Mouse (Mus musculus) forebrain, embryonic 13.5 days (tissue): ENCODE data around the gene Tnip2. TPM values are rescaled to one million over a fixed set of nuclear protein-coding genes. Genes with fewer than 3 reads are reported as not detected.

ENCODE experiments used
- ATAC-seq: fragments of 200-750 bp; cut with Nextera tagmentation; 2 replicates; pipeline ENCODE4 v1.8.0; 2017
- H3K27ac ChIP-seq: fragments of 300-500 bp; sonication (generic); 2 replicates; pipeline ENCODE4 v1.5.1; 2015; ENCODE audit warnings: inconsistent platforms, mild to moderate bottlenecking, moderate library complexity
- H3K27me3 ChIP-seq: fragments of 300-500 bp; sonication (generic); 2 replicates; pipeline ENCODE4 v1.6.1; 2015; ENCODE audit warnings: mild to moderate bottlenecking, inconsistent platforms
- H3K36me3 ChIP-seq: fragments of 300-500 bp; sonication (generic); 2 replicates; pipeline ENCODE4 v1.6.1; 2015; ENCODE audit warnings: mild to moderate bottlenecking, inconsistent platforms; ENCODE audit not compliant: poor library complexity, severe bottlenecking
- H3K4me1 ChIP-seq: fragments of 300-500 bp; sonication (generic); 2 replicates; pipeline ENCODE4 v1.6.1; 2015; ENCODE audit warnings: inconsistent platforms
- H3K4me2 ChIP-seq: fragments of 300-500 bp; sonication (generic); 2 replicates; pipeline ENCODE4 v1.6.1; 2015; ENCODE audit warnings: inconsistent platforms, mild to moderate bottlenecking, moderate library complexity
- H3K4me3 ChIP-seq: fragments of 300-500 bp; sonication (generic); 2 replicates; pipeline ENCODE4 v1.5.1; 2015; ENCODE audit warnings: mild to moderate bottlenecking, inconsistent platforms
- H3K9ac ChIP-seq: fragments of 300-500 bp; sonication (generic); 2 replicates; pipeline ENCODE4 v1.6.1; 2015; ENCODE audit warnings: mild to moderate bottlenecking, inconsistent platforms
- H3K9me3 ChIP-seq: fragments of 300-500 bp; sonication (generic); replicated peaks from 2 replicates; pipeline ENCODE4 v1.6.1; 2016; ENCODE audit warnings: inconsistent platforms
- WGBS: fragments of 180-500 bp; shearing (Covaris S2); methylation state at CpG from one replicate; pipeline ENCODE4 v1.1.7; 2015; 5-methylcytosine and 5-hydroxymethylcytosine counted together
- polyA plus RNA-seq: library from polyadenylated mRNA; unstranded; fragments of >200 nt; fragmentation: Nextera tagmentation; extraction: Ambion mirVana; gene quantifications from 2 replicates; pipeline ENCODE4 v1.2.1, GENCODE M21; 2015

Gene Tnip2
- polyA plus RNA-seq, 1 experiment from 2014 or later: 5.1 TPM

DNA sequence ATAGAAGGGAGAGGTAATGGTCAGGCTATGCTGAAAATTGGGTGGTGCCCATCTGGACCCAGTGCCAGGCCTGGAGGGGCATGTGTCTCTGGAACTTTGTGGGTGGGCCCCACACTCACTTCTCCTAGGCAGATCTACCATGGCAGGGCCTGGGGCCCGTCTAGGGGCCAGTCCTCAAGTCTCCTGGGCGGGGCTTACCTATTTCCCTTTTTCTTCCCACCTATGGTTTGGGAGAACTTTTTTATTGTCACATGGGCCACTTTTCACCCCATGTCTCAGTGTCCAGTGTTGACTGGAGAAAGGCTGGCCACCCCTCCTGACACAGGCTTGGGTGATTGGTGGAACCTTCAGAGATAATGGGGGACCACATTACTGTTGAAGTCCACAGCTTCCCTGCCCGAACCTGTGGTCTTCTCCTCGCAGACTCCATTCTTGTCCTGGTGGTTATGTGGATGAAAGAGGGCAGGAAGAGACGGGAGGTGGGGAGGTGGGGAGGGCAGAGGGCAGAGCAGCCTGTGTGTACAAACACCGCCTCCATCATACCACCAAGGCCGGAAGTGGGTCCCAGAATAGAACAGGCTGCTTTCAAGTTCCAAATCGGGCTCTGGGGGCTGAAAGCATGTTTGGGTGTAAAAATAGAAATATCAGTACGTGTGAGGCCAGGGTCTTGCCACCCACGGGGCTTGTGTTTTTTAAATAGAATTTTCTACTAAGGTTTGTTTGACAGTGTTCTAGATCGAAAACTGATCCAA is 6.8 kb upstream of the Tnip2 start:
- Histone ChIP-seq H3K4me3 (no peak overlapping the region), H3K9ac (no peak overlapping the region), H3K9me3 (no peaks in the 10 kb centered on the region), H3K27me3 (peaks cover 8% of the 10 kb centered on the region; the same call in 1 of the 2 replicates), H3K27ac (no peak overlapping the region), H3K4me2 (no peak overlapping the region), H3K4me1 (0 out of 2 replicates have a peak, but pooled peaks cover 1% of the 10 kb centered on the region), H3K36me3 (no peaks in the 10 kb centered on the region)
- WGBS: 78% methylated on average over 11 of the region's 11 CpGs
- ATAC-seq: no peak

DNA sequence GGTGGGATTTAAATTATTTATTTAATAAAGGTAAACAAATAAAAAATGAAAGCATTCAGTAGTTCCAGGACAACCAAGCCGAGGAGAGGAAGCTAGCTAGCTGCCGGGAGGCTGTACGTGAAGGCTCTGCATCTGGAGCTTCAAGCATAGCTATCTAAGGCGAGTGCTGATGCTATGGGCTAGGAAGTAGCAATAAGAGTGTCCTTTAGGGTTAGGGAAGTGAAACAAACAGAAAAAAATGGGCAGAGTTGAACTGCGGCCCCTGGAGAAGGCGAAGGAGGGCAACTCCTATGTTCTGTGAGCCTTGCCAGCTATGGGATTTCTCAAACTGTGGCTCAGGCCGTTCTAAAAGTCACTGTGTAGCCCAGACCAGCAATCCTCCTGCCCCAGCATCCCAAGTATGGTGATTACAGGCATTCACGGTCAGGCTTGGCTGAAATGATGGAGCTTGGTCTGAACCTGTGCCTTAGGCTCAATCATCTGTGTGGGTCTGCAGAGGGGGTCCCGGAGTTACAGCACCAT is 5.7 kb upstream of the Tnip2 start:
- ATAC-seq: no peak
- H3K27me3 ChIP-seq: peaks cover 6% of the 10 kb centered on the region; the same call in 1 of the 2 replicates
- H3K4me2 ChIP-seq: no peak overlapping the region
- H3K9me3 ChIP-seq: no peaks in the 10 kb centered on the region
- WGBS: 78% methylated on average over 9 of the region's 9 CpGs
- H3K4me1 ChIP-seq: no peaks in the 10 kb centered on the region
- H3K4me3 ChIP-seq: no peak overlapping the region
- H3K27ac ChIP-seq: no peak overlapping the region
- H3K36me3 ChIP-seq: no peaks in the 10 kb centered on the region
- no peak overlapping the region for H3K9ac ChIP-seq

DNA sequence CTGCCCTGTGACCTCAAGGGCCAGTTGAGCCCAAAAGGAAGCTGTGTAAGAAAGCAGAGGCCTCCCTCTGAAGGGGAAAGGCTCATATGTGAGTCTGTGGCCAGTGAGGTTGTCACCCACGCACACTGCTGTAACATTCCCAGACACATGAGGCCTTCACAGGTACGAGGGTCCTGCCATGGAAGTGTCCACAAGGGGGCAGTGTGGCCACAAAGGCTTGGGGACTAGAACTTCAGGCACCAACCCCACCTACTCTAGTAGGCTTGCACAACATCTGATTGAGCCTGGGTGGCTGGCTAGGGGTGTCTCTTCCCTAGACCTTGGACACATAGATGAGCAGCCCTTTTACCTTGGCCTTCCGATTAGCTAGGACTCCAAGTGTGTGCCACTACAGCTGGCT is 4.1 kb upstream of the Tnip2 start:
- Histone ChIP-seq H3K4me3 (no peak overlapping the region), H3K9me3 (no peaks in the 10 kb centered on the region), H3K4me1 (peaks cover 13% of the 10 kb centered on the region; the same call in 1 of the 2 replicates), H3K27me3 (peaks cover 6% of the 10 kb centered on the region), H3K36me3 (no peaks in the 10 kb centered on the region), H3K9ac (no peak overlapping the region), H3K27ac (no peak overlapping the region), H3K4me2 (no peak overlapping the region)
- 28% methylated on average over 3 of the region's 3 CpGs for WGBS
- ATAC-seq: no peak

DNA sequence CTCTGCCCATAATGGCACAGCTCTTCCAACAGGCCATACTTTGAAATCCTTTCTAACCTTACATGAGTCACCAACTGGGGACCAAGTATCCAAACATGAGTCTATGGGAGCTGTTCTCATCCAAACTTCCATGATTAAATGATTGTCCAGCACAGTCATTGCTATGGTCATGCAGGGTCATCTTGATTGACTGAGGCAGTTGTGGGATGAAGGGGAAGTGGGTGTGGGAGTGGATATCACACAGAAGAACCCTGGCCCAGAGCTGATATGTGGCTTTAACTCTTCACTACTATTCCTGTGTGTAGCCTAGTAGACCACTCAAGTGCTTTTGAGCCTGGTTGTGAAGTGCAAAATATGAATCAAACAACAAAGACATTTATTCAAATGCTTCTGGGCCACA is 1.3 kb upstream of the Tnip2 start:
- H3K9ac ChIP-seq: no peak overlapping the region
- H3K4me3 ChIP-seq: no peak overlapping the region
- no peak for ATAC-seq
- no peak overlapping the region for H3K4me2 ChIP-seq
- H3K4me1 ChIP-seq: peaks cover 14% of the 10 kb centered on the region; the same call in 1 of the 2 replicates
- no peak overlapping the region for H3K27ac ChIP-seq
- H3K36me3 ChIP-seq: no peaks in the 10 kb centered on the region
- H3K9me3 ChIP-seq: no peaks in the 10 kb centered on the region
- peaks cover 14% of the 10 kb centered on the region for H3K27me3 ChIP-seq

DNA sequence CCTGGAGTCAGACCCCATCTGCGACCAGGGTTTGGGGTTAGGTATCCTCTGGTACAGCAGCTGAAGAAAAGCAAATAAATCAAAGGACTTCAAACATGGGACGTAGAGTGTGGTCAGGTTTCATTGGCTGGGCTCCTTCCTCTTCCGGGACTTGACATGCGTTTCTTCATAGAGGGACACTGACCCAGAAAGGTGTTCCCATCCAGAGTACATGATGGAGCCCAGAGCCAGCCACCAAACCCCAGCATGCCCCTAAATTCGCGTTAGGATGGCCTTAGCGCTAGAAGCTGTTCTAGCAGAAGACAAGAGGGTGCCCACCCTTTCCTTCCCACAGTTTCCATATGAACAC is 401 bp upstream of the Tnip2 start:
- H3K9ac ChIP-seq: 0 out of 2 replicates have a peak overlapping the region, but pooled peaks have one; percentile 69
- H3K4me1 ChIP-seq: peaks cover 14% of the 10 kb centered on the region; the same call in 1 of the 2 replicates
- WGBS: 25% methylated on average over 7 of the region's 7 CpGs
- H3K27ac ChIP-seq: no peak overlapping the region
- no peaks in the 10 kb centered on the region for H3K36me3 ChIP-seq
- peaks cover 14% of the 10 kb centered on the region for H3K27me3 ChIP-seq
- H3K9me3 ChIP-seq: no peaks in the 10 kb centered on the region
- peak overlapping the region; percentile 92 for H3K4me2 ChIP-seq
- ATAC-seq: no peak
- H3K4me3 ChIP-seq: peak overlapping the region; percentile 62

DNA sequence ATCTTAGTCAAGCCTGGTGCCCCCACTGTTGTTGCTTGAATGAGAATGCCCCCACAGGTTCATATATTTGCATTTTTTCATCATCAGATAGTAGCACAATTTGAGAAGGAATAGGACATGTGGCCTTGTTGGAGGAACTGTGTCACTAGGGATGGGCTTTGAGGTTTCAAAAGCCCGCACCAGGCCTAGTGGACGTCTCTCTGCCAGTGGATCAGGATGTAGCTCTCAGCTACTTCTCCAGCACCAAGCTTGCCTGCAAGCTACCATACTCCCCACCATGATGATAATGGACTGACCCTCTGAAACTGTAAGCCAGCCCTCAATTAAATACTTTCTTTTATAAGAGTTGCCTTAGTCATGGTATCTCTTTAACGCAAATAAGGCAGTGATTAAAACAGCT is 1.3 kb downstream of the Tnip2 start:
- no peak for ATAC-seq
- no peak overlapping the region for H3K27ac ChIP-seq
- H3K9ac ChIP-seq: no peak overlapping the region
- no peak overlapping the region for H3K4me2 ChIP-seq
- peaks cover 14% of the 10 kb centered on the region for H3K27me3 ChIP-seq
- peaks cover 14% of the 10 kb centered on the region; the same call in 1 of the 2 replicates for H3K4me1 ChIP-seq
- H3K36me3 ChIP-seq: no peaks in the 10 kb centered on the region
- 86% methylated on average over 3 of the region's 3 CpGs for WGBS
- no peak overlapping the region for H3K4me3 ChIP-seq
- H3K9me3 ChIP-seq: no peaks in the 10 kb centered on the region

DNA sequence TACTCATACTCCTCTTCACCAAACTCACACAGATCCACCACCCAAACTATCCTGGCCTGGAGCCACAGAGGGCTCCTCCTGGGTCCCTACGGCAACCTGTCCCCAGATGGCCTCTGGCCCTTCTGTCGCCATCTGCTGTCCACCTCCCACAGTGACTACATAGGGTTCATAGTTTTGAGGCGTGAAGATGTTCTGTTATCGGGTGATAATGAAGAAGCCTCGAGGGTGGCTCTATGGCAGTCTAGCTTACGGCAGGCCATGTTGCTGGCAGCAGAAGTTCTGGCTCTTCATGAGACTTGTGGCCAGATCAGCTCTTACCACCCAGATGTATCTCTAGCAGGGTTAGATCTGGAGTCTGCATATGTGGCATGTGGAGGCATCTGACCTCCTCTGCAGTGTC is 11.0 kb downstream of the Tnip2 start:
- WGBS: 80% methylated on average over 6 of the region's 6 CpGs
- Histone ChIP-seq H3K36me3 (no peaks in the 10 kb centered on the region), H3K27ac (no peak overlapping the region), H3K4me2 (no peak overlapping the region), H3K4me1 (no peaks in the 10 kb centered on the region), H3K4me3 (no peak overlapping the region), H3K9me3 (no peaks in the 10 kb centered on the region), H3K9ac (no peak overlapping the region), H3K27me3 (no peaks in the 10 kb centered on the region)
- no peak for ATAC-seq

DNA sequence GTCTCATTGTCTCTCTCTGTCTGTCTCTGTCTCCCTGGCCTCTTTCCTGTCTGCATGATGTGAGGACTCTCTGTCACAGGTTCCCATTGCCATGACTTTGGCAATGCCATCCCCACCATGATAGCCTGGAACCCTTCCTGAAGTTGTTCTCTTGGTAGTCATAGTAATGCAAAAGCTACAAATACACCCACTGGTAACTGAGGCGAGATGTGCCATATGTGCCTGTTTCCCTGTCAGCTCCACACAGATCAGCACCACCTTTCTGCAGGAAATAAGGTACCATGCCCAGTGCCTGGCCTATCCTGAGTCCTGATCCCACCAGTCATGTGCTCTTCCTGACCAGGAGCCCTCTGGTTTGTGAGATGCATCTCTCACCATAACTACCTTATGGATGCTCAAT is 11.4 kb downstream of the Tnip2 start:
- Histone ChIP-seq H3K27me3 (no peaks in the 10 kb centered on the region), H3K36me3 (no peaks in the 10 kb centered on the region), H3K9me3 (no peaks in the 10 kb centered on the region), H3K4me1 (no peaks in the 10 kb centered on the region), H3K4me3 (no peak overlapping the region), H3K9ac (no peak overlapping the region), H3K4me2 (no peak overlapping the region), H3K27ac (no peak overlapping the region)
- WGBS: 89% methylated on average over 1 of the region's 1 CpGs
- no peak for ATAC-seq

DNA sequence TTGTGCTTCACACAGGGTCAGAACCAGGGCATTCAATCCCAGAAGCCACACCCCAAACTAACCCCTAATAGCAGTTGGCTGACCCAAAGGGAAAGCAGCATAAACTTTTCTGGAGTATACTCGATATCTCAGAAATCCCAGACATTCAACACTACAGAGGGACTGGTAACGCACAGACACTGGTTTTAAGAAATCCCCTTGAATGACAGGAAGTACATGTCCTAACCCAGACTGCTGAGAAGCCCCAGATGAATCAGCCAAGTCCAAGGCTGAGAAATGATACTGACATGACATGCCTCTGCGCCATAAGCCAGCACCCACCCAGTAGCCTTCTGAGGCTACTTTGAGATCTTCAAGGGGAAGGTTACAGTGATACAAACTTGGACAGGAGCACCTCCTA is 12.2 kb downstream of the Tnip2 start:
- H3K9me3 ChIP-seq: no peaks in the 10 kb centered on the region
- WGBS: 88% methylated on average over 3 of the region's 3 CpGs
- H3K27me3 ChIP-seq: no peaks in the 10 kb centered on the region
- no peak overlapping the region for H3K9ac ChIP-seq
- no peaks in the 10 kb centered on the region for H3K4me1 ChIP-seq
- no peak overlapping the region for H3K27ac ChIP-seq
- no peaks in the 10 kb centered on the region for H3K36me3 ChIP-seq
- no peak for ATAC-seq
- H3K4me2 ChIP-seq: no peak overlapping the region
- H3K4me3 ChIP-seq: no peak overlapping the region

DNA sequence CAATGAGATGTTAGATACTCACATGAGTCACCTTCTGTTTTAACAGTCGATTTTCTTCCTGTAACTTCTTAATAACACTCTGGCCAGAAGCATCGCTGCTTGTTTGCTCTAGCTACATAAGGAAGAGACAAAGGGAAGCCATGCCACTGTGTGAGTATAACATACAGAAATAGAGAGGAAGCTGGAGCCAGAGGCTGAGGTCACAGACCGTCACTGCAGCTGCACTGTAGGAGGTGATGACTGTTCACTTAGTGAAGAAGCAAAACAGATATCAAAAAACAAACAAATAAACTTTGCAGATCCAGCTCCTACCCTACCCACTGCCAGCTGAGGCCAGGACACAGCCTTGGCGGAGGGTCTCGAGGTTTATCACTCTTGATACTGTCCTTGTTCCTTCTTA is 12.9 kb downstream of the Tnip2 start:
- no peak overlapping the region for H3K4me3 ChIP-seq
- H3K27ac ChIP-seq: no peak overlapping the region
- H3K9ac ChIP-seq: no peak overlapping the region
- no peaks in the 10 kb centered on the region for H3K9me3 ChIP-seq
- 81% methylated on average over 5 of the region's 5 CpGs for WGBS
- H3K4me1 ChIP-seq: no peaks in the 10 kb centered on the region
- no peak for ATAC-seq
- H3K27me3 ChIP-seq: no peaks in the 10 kb centered on the region
- no peaks in the 10 kb centered on the region for H3K36me3 ChIP-seq
- H3K4me2 ChIP-seq: no peak overlapping the region

DNA sequence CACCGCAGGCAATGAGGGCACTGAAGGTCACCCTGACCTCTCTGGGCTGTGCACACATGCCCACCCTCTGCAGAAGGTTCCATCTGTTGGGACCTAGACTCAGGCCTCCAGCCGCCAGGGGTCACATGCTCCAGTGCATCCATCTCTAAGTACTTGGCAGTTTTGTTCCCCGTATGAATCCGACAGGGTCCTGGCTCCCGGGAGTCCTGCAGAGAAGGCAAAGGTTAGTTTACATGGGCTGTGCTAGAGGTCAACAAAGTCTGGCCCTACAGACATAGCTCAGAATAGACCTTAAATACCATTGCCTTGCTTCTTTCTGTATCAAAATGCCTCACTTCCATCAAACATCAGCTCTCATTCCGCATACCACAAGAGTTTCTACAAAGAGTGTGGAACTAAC is 17.0 kb downstream of the Tnip2 start:
- H3K4me1 ChIP-seq: no peaks in the 10 kb centered on the region
- H3K4me2 ChIP-seq: no peak overlapping the region
- no peak overlapping the region for H3K27ac ChIP-seq
- WGBS: 88% methylated on average over 6 of the region's 6 CpGs
- no peak for ATAC-seq
- H3K9ac ChIP-seq: no peak overlapping the region
- no peaks in the 10 kb centered on the region for H3K27me3 ChIP-seq
- no peak overlapping the region for H3K4me3 ChIP-seq
- H3K36me3 ChIP-seq: no peaks in the 10 kb centered on the region
- no peaks in the 10 kb centered on the region for H3K9me3 ChIP-seq

DNA sequence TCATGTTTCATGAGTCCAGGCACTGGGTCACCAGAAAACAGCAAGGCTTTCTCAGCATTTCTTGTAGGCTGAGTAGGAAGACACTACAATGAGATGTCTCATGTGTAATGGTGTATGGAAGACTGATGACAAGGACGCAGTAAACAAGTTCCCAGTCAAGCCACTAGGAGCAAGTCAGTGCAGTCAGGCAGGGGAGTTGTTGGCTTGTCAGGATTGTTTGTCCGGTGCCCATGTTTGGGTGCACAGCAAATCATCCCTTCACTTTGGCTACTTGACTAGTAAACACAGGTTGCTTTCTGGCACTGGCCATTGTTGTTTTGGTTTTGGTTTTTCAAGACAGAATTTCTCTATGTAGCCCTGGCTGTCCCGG is 24.4 kb downstream of the Tnip2 start:
- Histone ChIP-seq H3K27ac (no peak overlapping the region), H3K4me2 (no peak overlapping the region), H3K9ac (no peak overlapping the region), H3K4me1 (no peaks in the 10 kb centered on the region), H3K9me3 (no peaks in the 10 kb centered on the region), H3K36me3 (peaks cover 37% of the 10 kb centered on the region), H3K27me3 (no peaks in the 10 kb centered on the region), H3K4me3 (no peak overlapping the region)
- no peak for ATAC-seq
- 85% methylated on average over 3 of the region's 3 CpGs for WGBS
